In the genomic region with DNA sequence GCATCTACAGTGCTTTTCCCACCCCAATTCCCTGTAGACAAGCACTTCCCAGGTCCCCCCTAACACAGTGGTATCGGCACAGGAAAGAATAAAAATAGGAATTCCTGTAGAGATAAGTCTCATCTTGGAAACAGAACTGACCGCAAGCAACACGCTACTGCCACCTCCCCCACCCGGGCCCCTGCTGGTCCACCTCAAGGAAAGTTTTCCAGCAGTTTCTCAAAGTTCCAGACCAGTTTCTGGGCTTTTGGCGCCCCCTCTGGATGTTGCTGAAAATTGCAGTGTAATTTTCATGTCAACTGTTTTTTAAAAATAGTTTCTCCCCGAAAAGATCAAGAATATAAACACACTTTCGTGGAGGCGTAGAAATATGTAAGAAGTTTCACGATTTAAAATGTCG, we compare ENCODE assay signal across 8 mouse cellular contexts. TPM values are rescaled to one million over a fixed set of nuclear protein-coding genes. Genes with fewer than 3 reads are reported as not detected.
DNase-seq lines count a peak whose midpoint lies in the region; ATAC-seq and TF ChIP-seq lines count a peak whose summit lies in the region.

No protein-coding gene starts in this region.

- DNase-seq in left cerebral cortex, adult 2 months (ENCODE audit: extremely low spot score in 1 of 2, low spot score in 2 of 2) = peak; percentile 33 to 35
- DNase-seq in left cerebral cortex, postnatal 36 days (ENCODE audit: low spot score in 2 of 2) = no peak
- peak; percentile 52 for DNase-seq in adipocyte (ENCODE audit: low spot score)
- DNase-seq in lung, postnatal 14 days = peak; percentile 41
- DNase-seq in T-cell, adult 2 months (ENCODE audit: low spot score) = no peak
- no peak for DNase-seq in spleen, postnatal 36 days (ENCODE audit: low spot score in 2 of 2)

- no peak overlapping the region for H3K27ac ChIP-seq in left cerebral cortex, adult 2 months
- no peak overlapping the region for H3K27ac ChIP-seq in forebrain, embryonic 12.5 days
- no peak overlapping the region for H3K27ac ChIP-seq in intestine, postnatal 0 days (ENCODE audit: low read depth, low read length)

- H3K27me3 ChIP-seq in forebrain, embryonic 12.5 days = peaks cover 17% of the 10 kb centered on the region
- peaks cover 17% of the 10 kb centered on the region for H3K27me3 ChIP-seq in intestine, postnatal 0 days (replicated peaks; ENCODE audit: control insufficient read depth, insufficient read depth, low read length)

- peak overlapping the region; percentile 88 for H3K4me2 ChIP-seq in forebrain, embryonic 12.5 days
- no peak overlapping the region for H3K4me2 ChIP-seq in intestine, postnatal 0 days (replicated peaks; ENCODE audit: low read depth)

- peaks cover 11% of the 10 kb centered on the region for H3K36me3 ChIP-seq in forebrain, embryonic 12.5 days (replicated peaks)
- no peaks in the 10 kb centered on the region; the same call in 1 of the 2 replicates for H3K36me3 ChIP-seq in intestine, postnatal 0 days (ENCODE audit: control insufficient read depth, insufficient read depth)

- peak; percentile 92 for TF ChIP-seq CTCF in left cerebral cortex, adult 2 months (IDR thresholded peaks at IDR 0.05)
- peak; percentile 84 for TF ChIP-seq CTCF in intestine, postnatal 0 days (IDR thresholded peaks at IDR 0.05; ENCODE audit: low read depth)

- ATAC-seq in forebrain, embryonic 12.5 days (ENCODE audit: low FRiP score) = no peak
- ATAC-seq in intestine, postnatal 0 days = no peak

- peaks cover 44% of the 10 kb centered on the region for H3K4me1 ChIP-seq in forebrain, embryonic 12.5 days
- peaks cover 3% of the 10 kb centered on the region; the same call in 1 of the 2 replicates for H3K4me1 ChIP-seq in intestine, postnatal 0 days (replicated peaks; ENCODE audit: control insufficient read depth, insufficient read depth, low read length)

- no peak overlapping the region for H3K9ac ChIP-seq in forebrain, embryonic 12.5 days
- H3K9ac ChIP-seq in intestine, postnatal 0 days (ENCODE audit: low read depth, low read length) = no peak overlapping the region

- intact Hi-C loops in left cerebral cortex, adult 2 months (cut with DNase I) = loop anchor here (1.0 to 5.0 kb wide), 7 partner anchors 307 to 1242 kb away; no protein-coding TSS in a partner anchor
- intact Hi-C loops in left cerebral cortex, postnatal 36 days (cut with DNase I) = loop anchor here (2.0 to 10.0 kb wide), 7 partner anchors 195 to 1243 kb away; no protein-coding TSS in a partner anchor

- WGBS in forebrain, embryonic 12.5 days = under 1% methylated on average over 10 of the region's 10 CpGs
- 3% methylated on average over 10 of the region's 10 CpGs for WGBS in intestine, postnatal 0 days

- no peaks in the 10 kb centered on the region for H3K9me3 ChIP-seq in forebrain, embryonic 12.5 days
- no peaks in the 10 kb centered on the region for H3K9me3 ChIP-seq in intestine, postnatal 0 days (ENCODE audit: control insufficient read depth)

- H3K4me3 ChIP-seq in left cerebral cortex, adult 2 months = no peak overlapping the region
- no peak overlapping the region for H3K4me3 ChIP-seq in forebrain, embryonic 12.5 days (replicated peaks)
- H3K4me3 ChIP-seq in intestine, postnatal 0 days (ENCODE audit: low read depth, low read length) = no peak overlapping the region

RNA-seq across cellular contexts. Expression of a gene that starts 2.3 kb away (rescaled TPM):
- 10 to 100 TPM; 18.7 to 26.3 TPM for total RNA-seq in left cerebral cortex, adult 2 months (2021)
- 10 to 100 TPM; 24.0 to 24.4 TPM for total RNA-seq in left cerebral cortex, postnatal 36 days (2021)
- polyA plus RNA-seq in forebrain, embryonic 12.5 days (2016; fragmentation: Nextera tagmentation; extraction: Ambion mirVana) = 152 and 186 TPM in 2 replicates
- 15.9 and 16.6 TPM in 2 replicates for polyA plus RNA-seq in intestine, postnatal 0 days (2015; fragmentation: Nextera tagmentation; extraction: Ambion mirVana)

Comparison
In these comparisons a context has a peak if more than half of its experiments do, and no peak if none do; other contexts are left out.
1. DNase-seq: peak in left cerebral cortex, adult 2 months (2 of 2), adipocyte (single experiment) and lung, postnatal 14 days (single experiment); none in left cerebral cortex, postnatal 36 days (0 of 2), T-cell, adult 2 months (single experiment) and spleen, postnatal 36 days (0 of 2).